ENCODE assay signal across 9 mouse cellular contexts in genomic region chr1:180404706-180405105, GRCm38 (mm10).
A peak's percentile ranks its signal among the peaks of the same experiment; 100 is the strongest.
DNase-seq lines count a peak whose midpoint lies in the region; ATAC-seq and TF ChIP-seq lines count a peak whose summit lies in the region.
"Had no signal": no experiment of that assay in that cellular context is flagged by ENCODE, and none has a peak within 500 bp of the region (broad histone marks: within the 10 kb centered on the region; RNA-seq: fewer than 3 reads in every experiment).

No protein-coding gene starts in this region.

- H3K9me3 ChIP-seq in kidney, embryonic 15.5 days (replicated peaks): no peaks in the 10 kb centered on the region
- H3K9me3 ChIP-seq in embryonic facial prominence, embryonic 15.5 days (replicated peaks): no peaks in the 10 kb centered on the region
- H3K9me3 ChIP-seq in limb, embryonic 14.5 days (ENCODE audit: control insufficient read depth, low read length): no peaks in the 10 kb centered on the region

- H3K27me3 ChIP-seq in kidney, embryonic 15.5 days: no peaks in the 10 kb centered on the region
- H3K27me3 ChIP-seq in embryonic facial prominence, embryonic 15.5 days: no peaks in the 10 kb centered on the region
- H3K27me3 ChIP-seq in limb, embryonic 14.5 days (ENCODE audit: control insufficient read depth, insufficient read depth, low read length): no peaks in the 10 kb centered on the region

- peaks cover 91% of the 10 kb centered on the region for H3K4me1 ChIP-seq in kidney, embryonic 15.5 days
- H3K4me1 ChIP-seq in bone marrow macrophage, adult 2 months (ENCODE audit: control insufficient read depth, insufficient read depth, low read length): peaks cover 87% of the 10 kb centered on the region
- peaks cover 86% of the 10 kb centered on the region for H3K4me1 ChIP-seq in embryonic facial prominence, embryonic 15.5 days
- peaks cover 68% of the 10 kb centered on the region for H3K4me1 ChIP-seq in limb, embryonic 14.5 days (ENCODE audit: control insufficient read depth, insufficient read depth, low read length)

- H3K4me2 ChIP-seq in kidney, embryonic 15.5 days: peak overlapping the region; percentile 29; the same call in 1 of the 2 replicates
- H3K4me2 ChIP-seq in embryonic facial prominence, embryonic 15.5 days (replicated peaks): peak overlapping the region; percentile 19; the same call in 1 of the 2 replicates
- H3K4me2 ChIP-seq in limb, embryonic 14.5 days (replicated peaks; ENCODE audit: low read depth, low read length, severe bottlenecking): no peak overlapping the region

- DNase-seq in kidney, postnatal 10 days: no peak
- DNase-seq in limb, embryonic 14.5 days (ENCODE audit: low spot score): no peak
- DNase-seq in urinary bladder, postnatal 14 days (ENCODE audit: low spot score): no peak
- DNase-seq in retina, embryonic 14.5 days (ENCODE audit: low spot score): no peak
- DNase-seq in retina, postnatal 1 day: no peak
- DNase-seq: layer of hippocampus, adult 9-11 months had no signal

- ATAC-seq in kidney, embryonic 15.5 days (replicated peaks; ENCODE audit: low FRiP score): no peak
- ATAC-seq in embryonic facial prominence, embryonic 15.5 days (ENCODE audit: insufficient number of reproducible peaks, low FRiP score, low TSS enrichment, low read depth): no peak
- no peak for ATAC-seq in limb, embryonic 14.5 days (ENCODE audit: low FRiP score, low read depth)

- H3K36me3 ChIP-seq in kidney, embryonic 15.5 days: no peaks in the 10 kb centered on the region
- H3K36me3 ChIP-seq in embryonic facial prominence, embryonic 15.5 days: no peaks in the 10 kb centered on the region
- no peaks in the 10 kb centered on the region for H3K36me3 ChIP-seq in limb, embryonic 14.5 days (ENCODE audit: control insufficient read depth, insufficient read depth, low read length)

- WGBS in kidney, embryonic 15.5 days: 84% methylated on average over 3 of the region's 3 CpGs
- 70% methylated on average over 3 of the region's 3 CpGs for WGBS in embryonic facial prominence, embryonic 15.5 days
- WGBS in limb, embryonic 14.5 days: 93% methylated on average over 3 of the region's 3 CpGs

- no peak overlapping the region for H3K4me3 ChIP-seq in kidney, embryonic 15.5 days (replicated peaks)
- peak overlapping the region; percentile 46 for H3K4me3 ChIP-seq in bone marrow macrophage, adult 2 months (ENCODE audit: insufficient read depth, low read length)
- H3K4me3 ChIP-seq in embryonic facial prominence, embryonic 15.5 days (replicated peaks): no peak overlapping the region
- H3K4me3 ChIP-seq in limb, embryonic 14.5 days (replicated peaks; ENCODE audit: low read length): no peak overlapping the region

- no peak for TF ChIP-seq POLR2A in bone marrow macrophage, adult 2 months (IDR thresholded peaks at IDR 0.05; ENCODE audit: borderline replicate concordance, low read depth, low read length)
- TF ChIP-seq POLR2A in limb, embryonic 14.5 days (IDR thresholded peaks at IDR 0.05; ENCODE audit: borderline replicate concordance, extremely low read depth, insufficient read depth, insufficient read length): no peak

- no peak overlapping the region for H3K9ac ChIP-seq in kidney, embryonic 15.5 days
- H3K9ac ChIP-seq in embryonic facial prominence, embryonic 15.5 days: no peak overlapping the region
- peak overlapping the region; percentile 2; the same call in 1 of the 2 replicates for H3K9ac ChIP-seq in limb, embryonic 14.5 days (ENCODE audit: low read depth, low read length, severe bottlenecking)

- no peak for TF ChIP-seq CTCF in bone marrow macrophage, adult 2 months (IDR thresholded peaks at IDR 0.05; ENCODE audit: low read depth, low read length)

- peak overlapping the region; percentile 93 for H3K27ac ChIP-seq in kidney, embryonic 15.5 days
- H3K27ac ChIP-seq in bone marrow macrophage, adult 2 months (ENCODE audit: insufficient read depth, low read depth, low read length): peak overlapping the region; percentile 97
- H3K27ac ChIP-seq in embryonic facial prominence, embryonic 15.5 days (replicated peaks): peak overlapping the region; percentile 89
- H3K27ac ChIP-seq in limb, embryonic 14.5 days (replicated peaks; ENCODE audit: low read depth, low read length): peak overlapping the region; percentile 90
